Mouse (Mus musculus): ENCODE measurements at regions not wholly inside any gene's neighbourhood (a gene's known extent, or its start where the extent isn't known, plus 50 kb on each side); places are given as distances from the start of the nearest gene placed in this dataset.

DNA sequence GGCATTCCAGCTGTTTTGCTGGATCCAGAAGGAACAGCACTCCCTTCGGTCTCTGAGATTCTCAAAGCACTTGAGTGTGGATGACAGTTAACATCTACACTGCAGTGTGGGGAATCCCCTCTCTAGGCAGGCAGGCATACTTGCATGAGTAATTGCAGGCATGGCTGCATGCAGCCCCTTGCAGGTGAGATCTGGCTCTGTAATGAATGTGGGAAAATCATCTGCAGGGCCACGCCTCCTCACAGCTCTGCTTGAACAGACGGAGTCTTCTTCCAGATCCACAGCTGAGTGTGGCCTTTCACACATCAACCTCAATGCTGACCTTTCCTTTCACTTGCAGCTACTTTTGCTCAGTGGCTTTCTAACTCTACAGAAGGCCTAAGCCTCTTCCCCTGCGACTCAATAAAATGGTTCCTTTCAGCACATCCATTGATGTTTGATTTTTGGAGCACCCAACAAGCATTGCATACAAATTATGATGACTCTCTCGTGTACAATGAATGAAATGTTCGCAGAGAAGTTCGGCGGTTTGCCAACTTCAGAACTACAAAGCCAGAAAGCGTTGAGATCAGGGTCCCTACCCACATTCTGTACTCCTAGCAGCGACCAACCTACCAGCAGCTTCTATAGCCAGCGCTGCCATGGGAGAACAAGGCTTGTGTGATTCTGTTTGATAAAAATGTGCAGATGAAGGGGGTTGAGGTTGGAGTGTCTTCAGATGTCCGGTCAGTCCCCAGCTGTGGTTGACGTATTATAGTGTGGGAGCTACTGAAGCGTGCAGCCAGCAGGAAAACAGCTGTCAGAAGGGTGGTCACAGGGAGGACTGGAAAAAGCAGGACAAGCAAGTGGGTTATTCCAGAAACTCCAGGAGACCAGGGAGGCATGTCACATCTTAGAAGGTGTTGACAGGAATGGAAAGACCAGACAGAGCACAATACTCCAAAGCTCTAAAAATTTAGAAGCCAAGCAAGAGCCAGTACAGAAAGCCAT, 211.1 kb downstream of the Gm5447 start:
- Histone ChIP-seq H3K27ac (ENCODE audit: insufficient read depth, low read length) (no peak overlapping the region), H3K4me3 (ENCODE audit: insufficient read depth, low read length) (no peak overlapping the region), H3K4me1 (ENCODE audit: control insufficient read depth, insufficient read depth, low read length) (peaks cover 10% of the 10 kb centered on the region; the same call in 1 of the 2 replicates)
- TF ChIP-seq POLR2A (IDR thresholded peaks at IDR 0.05; ENCODE audit: low read depth, low read length): no peak

DNA sequence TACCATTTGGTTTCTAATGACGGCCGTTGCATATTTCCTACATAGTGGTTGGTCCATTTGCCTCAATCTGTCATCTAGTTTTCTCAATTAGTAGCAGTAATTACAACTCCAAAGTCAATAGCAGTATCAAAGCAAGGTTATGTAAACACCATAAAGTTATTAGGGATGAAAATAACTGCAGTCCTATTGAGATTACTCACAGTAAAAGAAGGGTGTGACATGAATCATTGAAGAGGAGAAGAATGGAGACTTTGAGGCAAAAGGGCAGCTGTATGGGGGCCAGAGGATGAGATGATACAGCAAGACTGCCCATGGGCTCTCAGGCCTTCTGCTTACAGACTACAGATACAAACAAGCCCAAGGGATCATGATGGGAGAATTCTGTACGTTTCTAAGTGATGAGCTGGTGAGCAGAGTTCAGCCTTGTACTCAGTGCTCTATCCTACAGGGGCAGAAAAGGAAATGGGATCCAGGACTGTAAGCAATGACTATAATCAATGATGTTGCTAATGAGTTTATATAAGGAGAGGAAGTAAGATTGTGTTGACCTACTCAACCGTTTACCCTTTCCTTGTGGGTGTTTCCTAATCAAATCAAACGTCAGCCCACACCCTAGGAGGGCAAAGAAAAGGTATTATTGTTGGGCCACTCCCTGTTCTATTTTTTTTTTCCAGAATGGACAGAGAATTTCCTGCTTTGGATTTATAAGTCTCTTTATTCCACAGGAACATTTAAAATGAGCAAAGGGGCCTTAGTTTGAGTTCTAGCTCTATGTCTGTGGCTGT, 213.0 kb downstream of the Gm5447 start:
- peaks cover 10% of the 10 kb centered on the region; the same call in 1 of the 2 replicates for H3K4me1 ChIP-seq (ENCODE audit: control insufficient read depth, insufficient read depth, low read length)
- TF ChIP-seq POLR2A (IDR thresholded peaks at IDR 0.05; ENCODE audit: low read depth, low read length) (no peak), CTCF (IDR thresholded peaks at IDR 0.05; ENCODE audit: borderline replicate concordance, insufficient read depth, low read length) (no peak)
- no peak overlapping the region for H3K4me3 ChIP-seq (ENCODE audit: insufficient read depth, low read length)
- H3K27ac ChIP-seq (ENCODE audit: insufficient read depth, low read length): no peak overlapping the region

DNA sequence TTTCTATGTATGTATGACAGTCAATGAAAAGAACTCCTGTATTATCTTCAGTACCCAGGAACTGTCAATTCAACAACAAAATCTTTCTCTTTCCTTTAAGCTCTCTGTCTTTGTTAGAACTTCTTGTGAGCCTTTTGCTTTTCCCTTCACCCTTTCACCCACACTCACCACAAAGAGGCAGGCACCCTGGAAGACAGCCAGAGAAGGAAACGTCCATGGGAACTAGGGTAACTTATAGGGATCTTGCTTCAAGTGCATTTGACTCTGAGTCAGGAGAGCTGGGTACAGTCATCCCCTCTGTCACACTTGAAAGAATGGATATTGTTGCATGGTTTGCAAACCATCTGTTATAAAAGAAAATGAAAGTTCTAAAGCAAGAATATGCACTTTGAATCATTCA, 215.1 kb downstream of the Gm5447 start:
- TF ChIP-seq CTCF (IDR thresholded peaks at IDR 0.05; ENCODE audit: borderline replicate concordance, insufficient read depth, low read length): no peak
- no peak for TF ChIP-seq POLR2A (IDR thresholded peaks at IDR 0.05; ENCODE audit: low read depth, low read length)
- H3K27ac ChIP-seq (ENCODE audit: insufficient read depth, low read length): no peak overlapping the region

DNA sequence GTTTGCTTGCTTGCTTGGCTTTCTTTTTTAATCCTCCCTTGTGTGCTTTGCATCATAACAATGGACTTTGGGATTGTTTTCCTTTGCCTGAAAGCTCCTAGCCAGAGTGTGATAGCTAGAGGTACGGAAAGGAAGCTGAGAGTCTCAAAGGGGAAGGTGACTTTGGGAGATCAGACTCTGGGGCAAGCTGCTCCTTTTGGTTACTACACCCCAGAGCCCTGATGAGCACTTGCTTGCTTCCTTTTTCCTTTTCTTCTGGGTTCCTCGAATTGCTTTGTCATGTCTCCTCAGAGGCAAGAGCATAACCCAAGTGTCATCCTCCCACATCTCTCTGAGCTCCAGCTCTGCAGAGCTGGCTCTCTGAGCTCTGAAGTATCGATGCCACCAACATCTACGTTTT, 216.0 kb downstream of the Gm5447 start:
- Histone ChIP-seq H3K27ac (ENCODE audit: insufficient read depth, low read length) (no peak overlapping the region), H3K4me3 (ENCODE audit: insufficient read depth, low read length) (no peak overlapping the region), H3K4me1 (ENCODE audit: control insufficient read depth, insufficient read depth, low read length) (peaks cover 6% of the 10 kb centered on the region; the same call in 1 of the 2 replicates)
- no peak for TF ChIP-seq POLR2A (IDR thresholded peaks at IDR 0.05; ENCODE audit: low read depth, low read length)
- no peak for TF ChIP-seq CTCF (IDR thresholded peaks at IDR 0.05; ENCODE audit: borderline replicate concordance, insufficient read depth, low read length)

More for the DNA sequence above, 215.1 kb downstream of the Gm5447 start:
- H3K4me1 ChIP-seq (ENCODE audit: control insufficient read depth, insufficient read depth, low read length): peaks cover 10% of the 10 kb centered on the region; the same call in 1 of the 2 replicates
- no peak overlapping the region for H3K4me3 ChIP-seq (ENCODE audit: insufficient read depth, low read length)

DNA sequence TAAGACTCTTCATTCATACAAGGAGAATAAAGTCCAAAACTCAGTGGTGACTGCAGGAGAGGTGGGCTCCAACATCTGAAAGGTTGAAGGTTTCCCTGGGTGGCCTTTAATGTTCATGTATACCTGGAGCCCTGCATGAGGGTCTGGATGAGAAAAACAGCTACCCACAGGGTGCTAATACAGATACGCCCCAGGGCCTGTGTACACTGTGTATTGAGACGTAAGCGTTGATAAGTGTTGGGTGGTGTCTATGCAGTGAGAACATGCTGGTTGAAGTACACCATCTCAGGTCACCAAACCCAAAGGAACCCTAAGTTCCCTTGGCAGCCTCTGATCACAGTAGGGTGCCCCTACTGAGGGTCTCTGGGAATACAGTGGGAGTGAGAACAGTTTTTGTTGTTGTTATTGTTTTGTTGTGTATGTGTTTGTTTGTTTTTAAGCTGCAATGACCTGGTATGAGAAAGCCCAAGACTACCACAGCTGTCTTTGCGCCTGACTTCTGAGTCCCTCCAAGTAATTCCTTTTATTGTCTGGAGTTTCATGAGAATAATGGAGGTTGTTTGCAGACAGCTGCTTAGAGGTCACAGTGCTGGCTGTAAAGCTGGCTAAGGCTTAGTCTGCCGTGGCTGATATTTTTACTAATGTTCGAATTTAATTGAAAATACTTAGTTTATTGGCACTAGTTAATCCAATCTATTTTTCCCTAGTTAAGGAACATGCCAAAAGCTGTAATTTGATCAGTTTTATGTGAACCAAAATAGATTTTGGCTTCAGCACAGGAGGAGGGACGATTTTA, 217.5 kb downstream of the Gm5447 start:
- Histone ChIP-seq H3K27ac (ENCODE audit: insufficient read depth, low read length) (no peak overlapping the region), H3K4me1 (ENCODE audit: control insufficient read depth, insufficient read depth, low read length) (peaks cover 6% of the 10 kb centered on the region; the same call in 1 of the 2 replicates), H3K4me3 (ENCODE audit: insufficient read depth, low read length) (no peak overlapping the region)
- TF ChIP-seq CTCF (IDR thresholded peaks at IDR 0.05; ENCODE audit: borderline replicate concordance, insufficient read depth, low read length): no peak
- TF ChIP-seq POLR2A (IDR thresholded peaks at IDR 0.05; ENCODE audit: low read depth, low read length): no peak

DNA sequence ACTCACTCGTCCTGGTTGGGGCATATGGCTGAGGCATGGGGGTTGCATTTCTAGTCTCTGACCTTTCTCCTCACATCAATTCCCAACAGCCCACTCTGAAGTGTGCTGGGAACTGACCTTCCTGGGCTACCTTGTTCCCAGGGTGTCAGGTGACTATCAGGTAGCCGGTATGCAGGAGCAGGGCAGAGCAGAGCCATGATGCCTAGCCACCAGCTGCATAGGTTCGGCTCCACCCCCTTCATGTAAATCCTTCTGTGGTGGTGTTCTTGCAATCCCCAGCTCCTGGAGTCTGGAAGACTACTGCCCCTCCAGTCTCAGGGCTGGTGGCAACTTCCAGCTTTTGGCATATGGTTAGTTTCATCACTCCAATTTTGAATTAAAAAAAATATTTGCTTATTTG, 221.0 kb downstream of the Gm5447 start:
- Histone ChIP-seq H3K4me3 (ENCODE audit: insufficient read depth, low read length) (no peak overlapping the region), H3K27ac (ENCODE audit: insufficient read depth, low read length) (no peak overlapping the region), H3K4me1 (ENCODE audit: control insufficient read depth, insufficient read depth, low read length) (no peaks in the 10 kb centered on the region)
- TF ChIP-seq CTCF (IDR thresholded peaks at IDR 0.05; ENCODE audit: borderline replicate concordance, insufficient read depth, low read length) (no peak), POLR2A (IDR thresholded peaks at IDR 0.05; ENCODE audit: low read depth, low read length) (no peak)

DNA sequence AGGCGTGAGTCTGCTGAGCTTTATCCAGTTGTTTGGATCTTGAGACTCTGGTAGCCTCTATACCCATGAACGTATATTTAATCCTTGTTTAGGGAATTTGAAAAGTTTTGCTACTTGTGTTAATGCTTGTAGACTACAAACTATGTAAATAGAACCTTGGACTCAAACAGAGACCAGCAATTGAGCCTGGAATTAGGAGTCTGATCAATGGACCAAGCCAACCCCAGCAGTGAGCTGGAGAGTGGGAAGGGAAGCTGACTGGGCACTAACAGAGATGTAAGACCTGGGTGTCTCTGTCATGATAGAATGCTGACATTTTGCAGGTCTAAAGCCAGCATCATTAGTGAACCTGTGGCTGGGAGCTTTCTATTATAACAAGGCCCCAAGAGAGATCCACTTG, 222.5 kb downstream of the Gm5447 start:
- Histone ChIP-seq H3K27ac (ENCODE audit: insufficient read depth, low read length) (no peak overlapping the region), H3K4me3 (ENCODE audit: insufficient read depth, low read length) (no peak overlapping the region), H3K4me1 (ENCODE audit: control insufficient read depth, insufficient read depth, low read length) (no peaks in the 10 kb centered on the region)
- TF ChIP-seq POLR2A (IDR thresholded peaks at IDR 0.05; ENCODE audit: low read depth, low read length) (no peak), CTCF (IDR thresholded peaks at IDR 0.05; ENCODE audit: borderline replicate concordance, insufficient read depth, low read length) (no peak)

DNA sequence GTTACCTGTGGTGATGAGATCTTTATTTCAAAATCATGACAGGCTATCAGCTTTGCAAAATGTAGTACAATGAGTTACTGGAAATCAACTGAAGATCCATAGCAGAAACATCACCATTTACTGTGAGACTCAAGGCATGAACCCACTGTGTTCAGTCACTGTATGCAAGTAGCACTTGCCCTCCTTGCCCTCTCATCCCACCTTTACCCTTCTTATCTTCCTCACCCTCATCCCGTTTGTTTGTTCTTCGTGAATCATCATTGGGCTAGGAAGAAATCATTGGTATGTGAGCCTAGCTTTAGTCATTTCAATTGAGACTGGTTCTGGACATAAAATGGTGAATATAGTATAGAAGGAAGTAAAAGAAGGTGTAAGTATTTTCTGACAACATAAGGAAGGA, 223.6 kb downstream of the Gm5447 start:
- H3K4me3 ChIP-seq (ENCODE audit: insufficient read depth, low read length): no peak overlapping the region
- no peak for TF ChIP-seq POLR2A (IDR thresholded peaks at IDR 0.05; ENCODE audit: low read depth, low read length)
- H3K27ac ChIP-seq (ENCODE audit: insufficient read depth, low read length): no peak overlapping the region
- H3K4me1 ChIP-seq (ENCODE audit: control insufficient read depth, insufficient read depth, low read length): no peaks in the 10 kb centered on the region

DNA sequence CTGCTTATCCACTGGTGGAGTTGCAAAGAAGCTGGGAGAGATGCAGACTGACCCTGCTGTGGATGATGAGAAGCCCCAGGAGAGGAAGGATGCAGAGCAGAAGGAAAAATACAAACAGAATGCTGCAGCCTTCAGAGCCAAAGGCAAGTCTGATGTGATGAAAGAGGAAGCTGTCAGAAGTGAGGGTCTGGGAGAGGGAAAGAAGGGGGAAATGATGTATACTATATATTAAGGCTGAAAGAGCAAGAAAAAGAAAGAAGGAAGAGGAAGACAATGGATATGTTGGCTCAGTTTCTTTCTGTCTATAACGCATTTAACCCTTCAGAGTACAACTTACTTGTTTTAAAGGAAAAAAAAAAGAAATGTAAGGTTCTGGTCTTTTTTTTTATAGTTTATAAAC, 225.4 kb downstream of the Gm5447 start:
- Histone ChIP-seq H3K27ac (ENCODE audit: insufficient read depth, low read length) (no peak overlapping the region), H3K4me1 (ENCODE audit: control insufficient read depth, insufficient read depth, low read length) (no peaks in the 10 kb centered on the region), H3K4me3 (ENCODE audit: insufficient read depth, low read length) (no peak overlapping the region)
- TF ChIP-seq POLR2A (IDR thresholded peaks at IDR 0.05; ENCODE audit: low read depth, low read length) (no peak), CTCF (IDR thresholded peaks at IDR 0.05; ENCODE audit: borderline replicate concordance, insufficient read depth, low read length) (no peak)
